Mouse (Mus musculus) v-Abl transformed pro-B cells (cell line): ENCODE data around the gene Chit1.

ENCODE experiments used
- in situ Hi-C, 2 experiments: fragments of 400-800 bp; cut with MboI; formaldehyde crosslinking; loops; one replicate each; pipeline ENCODE4 v1.15.1; 2025; ENCODE audit not compliant: unreplicated experiment in 2 of 2

Chit1 gene

DNA sequence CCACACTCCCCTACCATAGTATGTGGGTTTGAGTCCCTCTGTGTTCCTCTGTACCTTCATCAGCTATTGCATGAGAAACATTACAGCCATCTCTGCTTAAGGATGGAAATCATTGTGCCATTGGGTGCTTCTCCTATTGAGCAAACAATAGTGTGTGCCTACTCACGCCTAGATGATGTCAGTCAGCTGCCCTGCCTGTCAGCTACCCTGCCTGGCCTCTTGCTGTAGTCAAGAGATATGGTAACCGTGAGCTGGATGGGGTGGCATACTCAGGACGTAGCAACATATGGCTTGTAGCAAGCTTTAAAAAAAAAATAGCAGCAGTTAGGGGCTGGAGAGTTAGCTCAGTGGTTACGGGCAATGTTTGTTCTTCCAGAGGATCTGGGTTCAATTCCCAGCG is 593 bp upstream of the Chit1 start:
- in situ Hi-C loops: loop anchor here in 1 of 2 experiments (10.0 kb wide), 2 partner anchors 376 to 726 kb away; no protein-coding TSS in a partner anchor

DNA sequence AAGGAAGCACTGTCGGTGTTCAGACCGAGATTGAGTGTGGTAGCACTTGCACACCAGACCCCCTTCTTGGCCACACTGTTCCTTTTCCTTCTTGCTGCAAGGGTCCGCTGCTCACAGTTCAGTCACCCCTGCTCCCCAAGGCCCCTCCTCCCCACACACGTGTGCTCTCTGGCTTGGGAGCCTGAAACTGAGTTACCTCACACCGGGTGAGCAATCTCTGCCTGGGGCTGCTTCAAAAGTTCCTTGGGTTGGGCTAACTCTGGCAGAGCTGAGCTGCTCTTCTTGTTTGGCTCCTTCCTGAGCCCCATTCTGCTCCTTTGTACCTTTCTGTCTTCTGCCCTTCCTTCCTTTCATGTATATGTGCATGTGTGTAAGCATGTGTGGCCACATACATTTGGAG is 2.5 kb downstream of the Chit1 start:
- in situ Hi-C loops: loop anchor here in 1 of 2 experiments (10.0 kb wide), 2 partner anchors 379 to 729 kb away; no protein-coding TSS in a partner anchor

DNA sequence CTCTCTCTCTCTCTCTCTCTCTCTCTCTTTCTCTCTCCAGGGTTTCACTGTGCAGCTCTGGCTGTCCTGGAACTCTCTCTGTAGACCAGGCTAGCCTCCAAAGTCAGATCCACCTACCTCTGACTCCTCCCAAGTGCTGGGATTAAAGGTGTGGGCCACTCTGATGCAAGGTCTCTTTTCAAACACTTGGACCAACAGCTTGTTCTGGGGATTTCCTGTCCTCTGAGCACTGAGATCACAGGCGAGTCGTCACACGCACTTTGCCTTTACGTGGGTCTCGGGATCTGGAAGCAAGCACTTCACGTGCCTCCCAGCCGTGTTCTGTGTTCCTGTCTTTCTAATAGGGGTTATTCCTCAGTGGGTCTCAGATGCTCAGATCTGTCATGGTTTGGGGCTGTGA is 3.0 kb downstream of the Chit1 start:
- in situ Hi-C loops: loop anchor here in 1 of 2 experiments (10.0 kb wide), 2 partner anchors 379 to 729 kb away; no protein-coding TSS in a partner anchor

DNA sequence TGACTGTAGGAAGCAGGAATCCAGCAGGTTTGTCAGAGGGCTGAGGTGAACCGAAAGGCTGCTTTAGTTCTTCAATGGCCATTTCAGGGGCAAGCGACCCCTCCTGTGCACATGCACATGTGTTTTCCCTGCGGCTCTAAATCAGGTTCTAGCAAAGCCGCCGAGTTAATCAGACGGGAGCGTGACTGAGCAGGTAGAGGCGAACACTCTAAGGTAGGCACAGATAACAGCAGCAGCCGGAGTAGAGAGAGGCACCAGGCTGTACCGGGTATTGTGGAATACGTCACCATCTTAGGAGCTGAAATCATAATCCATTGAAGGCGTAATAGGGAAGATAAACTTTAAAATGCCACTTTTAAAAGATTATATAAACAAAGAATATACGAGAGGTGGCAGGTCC is 3.7 kb downstream of the Chit1 start:
- in situ Hi-C loops: loop anchor here in 1 of 2 experiments (10.0 kb wide), 2 partner anchors 380 to 730 kb away; no protein-coding TSS in a partner anchor

DNA sequence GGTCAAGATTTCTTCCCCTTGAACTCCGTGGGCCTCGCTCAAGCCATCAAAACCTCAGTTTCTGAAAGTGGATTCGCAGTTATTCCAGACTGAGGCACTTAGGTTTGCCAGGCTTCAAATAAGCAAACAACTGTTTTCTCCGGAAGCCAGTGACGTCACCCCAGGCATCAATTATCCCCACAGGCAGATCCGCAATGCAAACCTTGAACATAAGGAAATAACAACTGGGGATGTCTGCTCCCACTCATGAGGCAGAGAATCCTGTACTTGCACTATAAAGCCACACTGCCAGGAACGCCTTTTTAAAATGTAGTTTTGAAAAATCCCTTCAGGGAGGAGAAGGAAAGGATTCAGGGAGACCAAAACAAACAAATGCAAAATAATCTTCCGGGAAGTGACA is 4.4 kb downstream of the Chit1 start:
- in situ Hi-C loops: loop anchor here in 1 of 2 experiments (10.0 kb wide), 2 partner anchors 381 to 731 kb away; no protein-coding TSS in a partner anchor

DNA sequence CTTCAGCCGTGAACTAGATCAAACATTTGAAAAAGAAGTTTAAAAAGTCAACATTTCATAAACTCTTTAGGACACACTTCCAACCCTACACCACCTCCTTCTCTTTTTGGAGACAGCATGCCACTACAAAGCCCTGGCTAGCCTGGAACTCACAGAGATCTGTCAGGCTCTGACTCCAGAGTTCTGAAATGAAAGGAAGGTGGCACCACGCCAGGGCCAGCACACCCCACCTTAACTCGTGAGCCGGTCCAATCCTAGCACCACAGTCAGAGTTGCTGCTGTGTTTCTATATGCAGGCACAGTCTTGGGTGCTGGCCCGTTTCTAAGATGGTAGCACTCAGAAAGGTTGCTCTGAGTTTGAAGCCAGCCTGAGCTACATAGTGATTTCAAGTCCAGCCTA is 6.1 kb downstream of the Chit1 start:
- in situ Hi-C loops: loop anchor here in 1 of 2 experiments (10.0 kb wide), 2 partner anchors 382 to 732 kb away; no protein-coding TSS in a partner anchor

DNA sequence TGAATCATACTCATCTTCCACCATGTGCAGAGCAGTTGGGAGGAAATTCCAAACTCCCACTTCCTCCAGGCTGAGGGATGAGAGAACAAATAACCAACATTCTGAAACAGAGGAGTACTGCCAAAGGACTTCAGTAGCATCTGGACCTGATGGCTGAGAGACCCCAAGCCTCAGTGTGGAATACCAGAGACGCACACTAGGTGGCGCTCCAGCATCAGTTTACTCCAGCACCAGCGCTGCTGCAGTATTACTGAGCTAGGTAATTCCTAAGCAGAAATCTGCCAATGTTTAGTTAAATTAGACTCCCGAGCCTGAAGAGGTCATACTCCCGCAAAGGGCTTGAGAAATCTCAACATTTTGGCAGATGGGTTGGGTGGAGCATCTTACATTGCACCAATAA is 9.1 kb downstream of the Chit1 start:
- in situ Hi-C loops: loop anchor here (5.0 kb wide), 3 partner anchors 208 to 738 kb away; no protein-coding TSS in a partner anchor

DNA sequence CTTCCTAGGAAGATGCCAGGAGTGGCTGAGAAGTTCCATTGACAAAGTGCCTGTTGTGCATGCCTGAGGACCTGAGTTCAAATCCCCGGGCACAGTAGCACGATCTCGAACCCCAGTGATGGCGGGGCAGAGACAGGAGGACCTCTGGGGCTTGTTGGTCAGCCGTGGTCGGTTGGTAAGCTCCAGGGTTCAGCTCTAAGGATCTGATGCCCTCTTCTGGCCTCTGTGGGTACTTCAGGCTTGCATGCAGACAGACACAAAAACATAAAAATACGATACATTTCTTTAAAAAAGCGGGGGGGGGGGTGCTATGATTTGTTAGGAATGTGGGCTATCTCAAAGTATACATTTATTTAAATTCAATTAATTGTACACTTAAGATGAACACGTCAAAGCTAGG is 11.2 kb downstream of the Chit1 start:
- in situ Hi-C loops: loop anchor here (5.0 kb wide), 3 partner anchors 210 to 740 kb away; no protein-coding TSS in a partner anchor

DNA sequence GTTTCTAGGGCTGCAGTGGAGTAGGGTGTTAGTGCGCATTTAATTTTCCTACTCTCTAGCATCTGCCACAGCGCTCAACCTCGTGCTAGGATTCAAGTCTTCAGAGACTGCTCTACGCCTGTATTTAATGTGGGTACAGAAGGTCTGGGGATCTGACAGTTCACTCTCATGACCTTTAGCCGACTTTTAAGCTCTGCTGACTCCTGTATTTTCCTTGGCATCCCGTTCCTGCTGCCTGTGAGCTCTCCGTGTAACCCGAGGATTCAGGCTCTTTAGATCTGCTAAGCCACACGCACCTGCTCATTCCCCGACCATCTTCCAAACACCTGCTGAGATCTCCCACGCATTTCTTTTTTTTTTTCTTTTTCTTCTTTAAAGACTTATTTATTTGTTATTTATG is 22.3 kb downstream of the Chit1 start:
- in situ Hi-C loops: no loop called here

DNA sequence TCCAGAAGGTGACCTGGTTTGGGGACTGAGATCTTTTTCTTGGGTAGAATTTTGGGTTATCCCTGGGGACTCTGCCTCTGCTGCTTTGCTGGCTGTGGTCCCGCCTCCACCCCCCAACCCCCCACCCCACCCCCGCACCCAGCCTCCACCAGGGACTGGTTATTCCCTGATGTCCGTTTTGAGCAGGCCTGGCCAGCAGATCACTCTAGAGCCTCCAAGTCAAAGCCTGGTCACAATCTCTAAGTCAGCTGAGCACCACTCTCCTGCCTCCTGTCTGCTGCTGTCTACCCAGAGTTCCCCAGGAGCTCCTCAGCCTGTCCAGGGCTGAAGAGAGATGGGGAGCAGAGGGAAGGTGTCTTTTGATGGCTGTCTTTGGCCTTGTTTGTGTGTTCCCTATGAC is 25.3 kb downstream of the Chit1 start:
- in situ Hi-C loops: no loop called here

DNA sequence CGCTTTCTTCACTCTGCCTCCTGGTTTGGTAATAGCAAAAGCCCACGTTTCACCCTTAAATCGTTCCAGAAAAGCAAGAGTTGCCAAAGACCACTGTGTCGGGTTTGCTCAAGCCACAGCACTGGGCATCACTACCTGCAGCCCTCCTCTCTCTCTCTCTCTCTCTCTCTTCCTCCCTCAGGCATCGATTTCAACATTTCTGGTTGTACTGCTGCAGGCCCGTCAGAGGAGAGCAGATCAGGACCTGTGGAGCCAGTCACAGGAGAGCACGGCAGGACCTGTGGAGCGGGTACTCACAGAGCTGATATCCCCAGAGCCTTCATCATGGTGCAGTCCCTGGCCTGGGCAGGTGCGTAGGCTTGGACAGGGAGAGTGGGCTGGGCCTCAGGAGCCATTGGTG is 27.4 kb downstream of the Chit1 start:
- in situ Hi-C loops: no loop called here

DNA sequence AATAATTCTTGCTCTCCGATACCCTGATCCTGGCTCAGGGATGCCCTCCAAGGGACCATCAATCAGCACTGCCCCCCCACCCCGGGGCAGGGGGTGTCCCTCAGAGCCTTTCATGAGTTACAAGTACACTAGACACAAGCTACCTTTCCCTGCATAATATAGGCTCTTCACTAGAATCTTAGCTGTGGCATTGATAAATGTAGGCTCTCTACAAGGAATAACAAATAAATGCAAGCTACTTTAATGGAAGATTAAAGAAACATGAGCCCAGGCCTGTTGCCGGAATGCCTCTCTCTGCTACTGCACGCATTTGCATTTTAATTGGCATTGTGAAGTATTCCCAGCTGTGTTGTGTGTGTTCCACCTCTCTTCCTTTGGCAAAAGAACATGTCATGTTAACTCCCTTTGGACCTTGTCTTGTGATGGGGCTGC is 31.3 kb downstream of the Chit1 start:
- in situ Hi-C loops: no loop called here

DNA sequence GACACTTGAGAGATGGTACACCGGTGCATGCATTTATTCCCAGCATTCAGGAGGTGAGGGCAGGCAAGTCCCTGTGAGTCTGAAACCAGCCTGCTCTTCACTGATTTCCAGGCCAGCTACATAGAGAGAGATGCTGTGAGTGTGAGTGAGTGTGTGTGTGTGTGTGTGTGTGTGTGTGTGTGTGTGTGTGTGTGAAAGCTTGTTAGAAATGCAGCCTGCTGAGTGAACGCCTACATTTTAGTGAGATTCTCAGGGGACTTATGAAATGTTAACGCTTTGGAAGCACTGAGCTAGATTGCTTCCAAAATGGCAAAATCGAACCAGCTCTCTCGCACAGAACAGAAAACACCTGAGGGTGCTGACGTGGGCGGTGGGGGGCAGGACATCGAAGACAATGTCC is 35.0 kb downstream of the Chit1 start:
- in situ Hi-C loops: no loop called here

DNA sequence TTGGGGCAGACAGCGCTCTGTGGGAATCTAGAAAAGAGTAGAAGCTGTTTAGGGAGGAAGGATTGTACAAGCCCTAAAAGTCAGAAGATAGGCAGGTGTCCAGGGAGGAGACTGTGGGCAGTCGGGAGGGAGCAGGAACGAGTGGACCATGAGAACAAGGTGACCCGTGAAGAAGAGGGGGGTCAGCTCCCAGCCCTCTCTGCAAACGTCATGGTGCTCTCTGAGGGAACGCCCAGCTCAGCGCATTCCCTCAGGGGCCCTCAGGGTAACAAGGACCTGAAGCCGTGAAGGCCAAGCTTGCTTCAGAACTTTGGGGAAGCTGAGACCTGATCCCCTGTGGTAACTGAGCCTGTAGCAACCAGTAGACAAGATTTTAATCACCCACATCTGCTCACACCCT is 39.0 kb downstream of the Chit1 start:
- in situ Hi-C loops: loop anchor here (5.0 to 25.0 kb wide), 4 partner anchors 52 to 462 kb away; partner anchors contain the start of gene Ppfia4 (in 2 of the 2)

DNA sequence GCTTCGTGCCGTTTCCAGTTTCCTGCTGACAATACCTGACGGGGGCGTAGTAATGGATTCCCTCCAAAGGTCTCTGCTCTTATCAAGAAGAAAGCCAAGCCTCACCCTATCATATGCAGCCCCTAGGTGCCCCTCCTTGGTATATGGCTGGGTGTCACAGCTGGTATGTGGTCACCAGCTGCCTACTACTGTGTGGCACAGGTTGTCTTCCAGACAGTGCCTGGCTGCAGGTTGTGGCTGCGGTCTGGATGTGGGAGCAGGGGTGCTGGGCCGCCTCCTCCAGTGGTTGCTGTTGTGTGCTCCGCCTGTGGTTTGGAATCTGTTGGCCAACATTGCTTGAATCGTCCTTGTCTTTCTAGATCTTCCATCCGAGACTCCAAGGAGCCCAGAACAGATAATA is 39.7 kb downstream of the Chit1 start:
- in situ Hi-C loops: loop anchor here (5.0 to 25.0 kb wide), 4 partner anchors 52 to 462 kb away; partner anchors contain the start of gene Ppfia4 (in 2 of the 2)

DNA sequence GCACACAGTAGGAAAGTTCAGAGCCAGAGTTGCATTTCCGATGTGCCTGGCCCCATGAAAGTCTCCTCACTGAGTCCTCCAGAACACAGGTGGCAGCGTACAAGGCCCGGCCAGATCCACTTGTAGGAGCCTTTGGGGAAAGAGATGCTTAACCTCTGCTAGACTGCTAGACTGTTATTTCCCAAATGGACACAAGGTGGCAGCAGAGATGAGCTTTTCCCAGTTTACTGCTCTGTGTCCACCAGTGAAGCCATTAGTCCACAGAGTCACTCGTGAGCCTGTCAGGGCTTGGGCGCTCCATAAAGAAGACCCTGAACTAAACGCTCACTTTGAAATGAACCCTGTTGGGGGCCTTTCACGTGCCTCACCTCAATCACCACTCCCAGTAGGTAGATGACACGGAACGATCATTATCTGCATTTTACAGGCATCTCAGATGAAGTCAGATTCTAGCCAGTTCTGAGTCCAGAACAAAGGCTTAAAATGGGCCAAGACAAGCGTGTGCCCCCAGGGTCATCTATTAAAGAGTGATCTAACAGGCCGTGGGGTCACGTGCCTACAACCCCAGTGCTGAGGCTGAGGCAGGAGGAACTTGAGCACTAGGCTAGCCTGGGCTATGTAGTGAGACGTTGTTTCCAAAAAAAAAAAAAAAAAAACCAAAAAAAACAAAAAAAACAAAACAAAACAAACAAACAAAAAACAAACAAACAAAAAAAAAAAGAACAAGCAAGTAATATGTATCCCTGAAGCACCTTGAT is 40.8 kb downstream of the Chit1 start:
- in situ Hi-C loops: loop anchor here (5.0 to 25.0 kb wide), 4 partner anchors 50 to 460 kb away; partner anchors contain the start of gene Ppfia4 (in 2 of the 2)

DNA sequence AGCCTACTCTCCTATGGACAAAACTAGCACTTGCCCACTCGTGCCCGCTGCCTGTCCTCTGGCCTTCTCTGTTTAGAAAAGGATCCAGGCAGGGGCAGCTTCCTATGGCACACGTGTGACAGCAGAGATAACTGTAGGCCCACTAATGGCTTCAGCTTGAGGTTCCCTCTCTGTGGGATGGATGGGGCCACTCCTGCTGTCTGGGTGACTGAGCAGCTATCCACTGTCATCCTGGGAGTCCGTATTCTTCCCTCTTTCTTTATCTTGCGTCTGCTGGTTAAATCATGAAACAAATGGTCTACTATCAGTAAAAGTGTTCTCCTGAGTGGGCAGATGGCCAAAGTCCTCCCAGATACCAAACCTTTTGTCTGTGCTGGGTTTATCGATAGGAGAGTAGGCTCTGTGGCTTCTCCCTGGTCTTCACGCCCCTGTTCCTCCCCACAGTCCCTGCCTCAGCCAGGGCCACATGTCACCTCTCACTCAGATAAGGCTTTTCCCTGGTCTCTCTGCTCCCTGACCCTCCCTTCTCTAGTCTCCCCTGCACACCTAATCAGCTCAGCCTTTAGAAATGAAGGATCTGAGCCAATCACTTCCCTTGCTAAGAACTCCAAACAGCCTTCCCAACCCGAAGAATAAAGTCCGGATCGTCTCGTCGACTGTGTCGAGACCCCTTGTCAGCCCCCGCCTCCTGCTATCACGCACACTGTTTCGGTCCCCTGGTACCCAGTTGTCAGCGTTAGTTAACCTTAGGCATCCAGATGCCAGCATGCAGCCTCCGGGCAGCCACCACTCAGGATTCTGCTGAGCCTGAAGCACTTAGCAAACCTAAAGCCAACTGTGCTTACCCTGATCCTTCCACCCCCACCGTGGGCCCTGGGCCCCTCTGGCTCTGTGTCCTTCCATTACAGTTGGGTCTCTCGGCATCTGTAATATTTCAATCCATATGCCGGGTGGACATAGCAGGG is 41.9 kb downstream of the Chit1 start:
- in situ Hi-C loops: loop anchor here (5.0 to 25.0 kb wide), 4 partner anchors 49 to 459 kb away; partner anchors contain the start of gene Ppfia4 (in 2 of the 2)

DNA sequence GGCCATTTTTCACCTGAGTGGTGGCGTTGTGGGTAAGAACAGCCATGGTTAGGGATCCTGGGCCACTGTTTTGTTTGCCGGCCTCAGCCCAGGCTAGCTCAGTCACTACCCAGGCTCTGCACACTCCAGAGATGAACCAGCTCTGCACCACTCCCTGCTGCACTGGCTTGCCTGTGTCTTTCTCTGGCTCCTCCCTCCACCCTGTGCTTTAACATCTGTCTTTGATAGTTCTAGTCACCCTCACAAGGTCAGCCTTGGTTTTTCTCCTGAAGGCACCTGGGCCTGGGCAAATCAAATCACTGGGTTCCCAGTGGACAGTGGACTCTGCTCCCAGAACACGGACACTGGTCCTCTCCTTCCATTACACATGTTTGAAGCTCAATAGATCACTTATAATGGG is 43.1 kb downstream of the Chit1 start:
- in situ Hi-C loops: loop anchor here (5.0 to 25.0 kb wide), 4 partner anchors 48 to 458 kb away; partner anchors contain the start of gene Ppfia4 (in 2 of the 2)

DNA sequence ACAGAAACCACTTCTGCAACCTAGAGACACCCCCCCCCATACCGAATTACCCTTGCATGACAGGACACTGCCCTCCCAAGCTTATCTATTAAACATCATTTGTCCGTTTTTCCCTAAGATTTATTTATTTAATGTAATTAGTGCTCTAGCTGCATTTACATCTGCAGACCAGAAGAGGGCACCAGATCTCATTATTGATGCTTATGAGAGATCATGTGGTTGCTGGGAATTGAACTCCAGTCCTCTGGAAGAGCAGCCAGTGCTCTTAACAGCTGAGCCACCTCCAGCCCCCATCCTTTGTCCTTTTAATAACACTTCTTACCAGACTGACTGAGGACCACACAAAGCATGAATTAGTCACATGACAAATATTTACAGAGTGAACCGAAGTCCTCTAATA is 43.6 kb downstream of the Chit1 start:
- in situ Hi-C loops: loop anchor here (5.0 to 25.0 kb wide), 4 partner anchors 48 to 458 kb away; partner anchors contain the start of gene Ppfia4 (in 2 of the 2)

DNA sequence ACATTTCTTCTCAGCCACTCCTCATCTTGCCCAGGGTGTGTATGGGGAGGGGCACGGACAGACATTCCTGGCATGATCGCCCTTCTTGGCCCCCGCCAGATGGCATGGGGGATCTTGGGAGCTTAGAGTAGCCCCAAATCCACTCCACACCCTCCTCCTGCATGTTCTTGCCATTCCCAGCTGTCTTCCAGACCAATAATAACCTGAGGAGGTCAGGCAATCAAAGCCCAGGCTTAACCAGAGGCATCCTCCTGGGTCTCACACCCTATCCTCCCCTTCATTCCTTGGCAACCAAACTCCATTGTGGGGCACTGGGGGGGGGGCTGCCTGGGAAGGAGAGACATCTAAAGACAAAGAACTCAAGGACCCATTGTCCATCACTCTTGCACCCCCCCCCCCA is 49.4 kb downstream of the Chit1 start:
- in situ Hi-C loops: loop anchor here in 1 of 2 experiments (25.0 kb wide), 1 partner anchor 452 kb away; no protein-coding TSS in a partner anchor
